Mouse (Mus musculus) kidney, adult 2 months (tissue): ENCODE results near the gene Nectin2. TPM values are rescaled to one million over a fixed set of nuclear protein-coding genes. Genes with fewer than 3 reads are reported as not detected.

Experiments
- DNase-seq: peaks from one replicate; pipeline ENCODE4 v3.0.0; 2021
- H3K27ac ChIP-seq: fragments of 200-500 bp; 2 replicates; pipeline ENCODE4 v1.5.1; 2012; ENCODE audit warnings: low read depth, low read length, control low read depth, inconsistent platforms; ENCODE audit not compliant: insufficient read depth
- H3K27me3 ChIP-seq: fragments of 200-500 bp; replicated peaks from 2 replicates; pipeline ENCODE4 v1.6.1; 2012; ENCODE audit warnings: mild to moderate bottlenecking, moderate library complexity, low read length, inconsistent platforms; ENCODE audit not compliant: control insufficient read depth, insufficient read depth
- H3K36me3 ChIP-seq: fragments of 200-500 bp; 2 replicates; pipeline ENCODE4 v1.6.1; 2012; ENCODE audit warnings: mild to moderate bottlenecking, moderate library complexity, low read length, inconsistent platforms; ENCODE audit not compliant: control insufficient read depth, insufficient read depth
- H3K4me1 ChIP-seq: fragments of 200-500 bp; 2 replicates; pipeline ENCODE4 v1.6.1; 2011; ENCODE audit warnings: low read length; ENCODE audit not compliant: control insufficient read depth, insufficient read depth
- H3K4me3 ChIP-seq: fragments of 200-500 bp; 2 replicates; pipeline ENCODE4 v1.5.1; 2011; ENCODE audit warnings: mild to moderate bottlenecking, low read depth, low read length, control low read depth; ENCODE audit not compliant: insufficient read depth
- CTCF ChIP-seq: fragments of 200-500 bp; conservative IDR thresholded peaks from 2 replicates; pipeline ENCODE4 v1.5.1; 2011; ENCODE audit warnings: low read depth, mild to moderate bottlenecking, control low read depth, low read length, moderate library complexity, mixed read lengths; ENCODE audit not compliant: insufficient read depth, insufficient read length
- POLR2A ChIP-seq: fragments of 200-500 bp; IDR thresholded peaks from one replicate; pipeline ENCODE4 v1.6.1; 2011; ENCODE audit warnings: low read depth, low read length, control low read depth
- WGBS: fragments of 180-500 bp; shearing (Covaris S2); methylation state at CpG from one replicate; pipeline ENCODE4 v1.1.7; 2018; 5-methylcytosine and 5-hydroxymethylcytosine counted together
- polyA plus RNA-seq: library from polyadenylated mRNA; depleted of rRNA; stranded (reverse); fragments of >200 nt; gene quantifications from 2 replicates; pipeline ENCODE4 v1.2.3, GENCODE M21; 2012

The Nectin2 gene
- polyA plus RNA-seq, 1 experiment: 44.5 TPM

- Histone ChIP-seq H3K27ac (no peak overlapping the region), H3K4me1 (peaks cover 14% of the 10 kb centered on the region; the same call in 1 of the 2 replicates), H3K4me3 (peak overlapping the region; percentile 7; the same call in 1 of the 2 replicates), H3K27me3 (no peaks in the 10 kb centered on the region), H3K36me3 (no peaks in the 10 kb centered on the region; the same call in 1 of the 2 replicates)
- TF ChIP-seq CTCF (peak; percentile 92), POLR2A (no peak)
- DNase-seq: peak; percentile 91
- 3% methylated on average over 19 of the region's 19 CpGs for WGBS
Measured at GRCm38 (mm10) chr7:19789904-19790347, 39.6 kb upstream of the Nectin2 start.

- no peak overlapping the region for H3K27ac ChIP-seq
- WGBS: 46% methylated on average over 12 of the region's 12 CpGs
- no peak for DNase-seq
- no peaks in the 10 kb centered on the region for H3K27me3 ChIP-seq
- H3K4me1 ChIP-seq: peaks cover 2% of the 10 kb centered on the region; the same call in 1 of the 2 replicates
- H3K4me3 ChIP-seq: no peak overlapping the region
- H3K36me3 ChIP-seq: no peaks in the 10 kb centered on the region
- TF ChIP-seq CTCF (no peak), POLR2A (no peak)
Measured at GRCm38 (mm10) chr7:19785874-19786458, 35.7 kb upstream of the Nectin2 start.

GRCm38 (mm10) chr7:19784764-19785535 is 34.7 kb upstream of the Nectin2 start:
- no peak for TF ChIP-seq POLR2A
- peak; percentile 61 for TF ChIP-seq CTCF
- H3K4me1 ChIP-seq: peaks cover 2% of the 10 kb centered on the region; the same call in 1 of the 2 replicates
- no peaks in the 10 kb centered on the region for H3K36me3 ChIP-seq
- H3K27me3 ChIP-seq: no peaks in the 10 kb centered on the region
- H3K4me3 ChIP-seq: no peak overlapping the region
- peak; percentile 29 for DNase-seq
- H3K27ac ChIP-seq: no peak overlapping the region
- 43% methylated on average over 11 of the region's 11 CpGs for WGBS

- no peaks in the 10 kb centered on the region for H3K4me1 ChIP-seq
Measured at GRCm38 (mm10) chr7:19783630-19784029, 33.3 kb upstream of the Nectin2 start.

GRCm38 (mm10) chr7:19782645-19783044 is 32.4 kb upstream of the Nectin2 start:
- H3K4me3 ChIP-seq: no peak overlapping the region
- H3K4me1 ChIP-seq: no peaks in the 10 kb centered on the region
- peak; percentile 55 for DNase-seq
- no peaks in the 10 kb centered on the region for H3K27me3 ChIP-seq
- 98% methylated on average over 4 of the region's 4 CpGs for WGBS
- no peak overlapping the region for H3K27ac ChIP-seq
- H3K36me3 ChIP-seq: no peaks in the 10 kb centered on the region
- TF ChIP-seq CTCF: peak; percentile 55
- TF ChIP-seq POLR2A: no peak

More at GRCm38 (mm10) chr7:19783630-19784029, 33.3 kb upstream of the Nectin2 start:
- DNase-seq: peak; percentile 71
- no peaks in the 10 kb centered on the region for H3K27me3 ChIP-seq
- TF ChIP-seq CTCF: no peak
- TF ChIP-seq POLR2A: no peak
- no peak overlapping the region for H3K4me3 ChIP-seq
- 67% methylated on average over 8 of the region's 8 CpGs for WGBS
- peak overlapping the region; percentile 73 for H3K27ac ChIP-seq
- no peaks in the 10 kb centered on the region for H3K36me3 ChIP-seq

GRCm38 (mm10) chr7:19781741-19782140 is 31.5 kb upstream of the Nectin2 start:
- no peak overlapping the region for H3K4me3 ChIP-seq
- TF ChIP-seq POLR2A (no peak), CTCF (no peak)
- DNase-seq: no peak
- 90% methylated on average over 7 of the region's 7 CpGs for WGBS
- no peak overlapping the region for H3K27ac ChIP-seq
- no peaks in the 10 kb centered on the region for H3K4me1 ChIP-seq
- no peaks in the 10 kb centered on the region for H3K36me3 ChIP-seq
- no peaks in the 10 kb centered on the region for H3K27me3 ChIP-seq

GRCm38 (mm10) chr7:19779903-19780302 is 29.6 kb upstream of the Nectin2 start:
- Histone ChIP-seq H3K27ac (no peak overlapping the region), H3K36me3 (no peaks in the 10 kb centered on the region), H3K4me3 (no peak overlapping the region), H3K27me3 (no peaks in the 10 kb centered on the region), H3K4me1 (no peaks in the 10 kb centered on the region)
- 88% methylated on average over 4 of the region's 4 CpGs for WGBS
- no peak for TF ChIP-seq POLR2A
- TF ChIP-seq CTCF: peak; percentile 26; the same call in 1 of the 2 replicates
- no peak for DNase-seq
